Mouse (Mus musculus) adrenal gland, adult 18-20 months (tissue): ENCODE data around the gene Mcoln2. TPM values are rescaled to one million over a fixed set of nuclear protein-coding genes. Genes with fewer than 3 reads are reported as not detected.

Experiments
- DNase-seq, 2 experiments: peaks; one replicate each; pipeline ENCODE4 v3.0.0; 2021 to 2022; ENCODE audit warnings: low spot score in 2 of 2
- long read RNA-seq, 2 experiments: library from polyadenylated mRNA; stranded (forward); transcript quantifications; one replicate each; pipeline ENCODE4 v2.0.0; 2021
- total RNA-seq, 2 experiments: library from RNA; stranded (reverse); gene quantifications; 1 replicate in 1 of 2; 2 replicates in 1 of 2; pipeline ENCODE4 v1.2.3; 2021

Gene Mcoln2
- total RNA-seq = under 1 TPM in 1 of 2 experiments, not detected in 1; 0.35 TPM
- long read RNA-seq, experiment 1 = 0 reads
- long read RNA-seq, experiment 2 = 0 reads

- no peak for DNase-seq
Observed at GRCm38 (mm10) chr3:146149156-146150057, at the start of gene Mcoln2. Gene Mcoln2, plus strand, starts transcription at chr3:146149833.

GRCm38 (mm10) chr3:146099925-146100324 is 49.7 kb upstream of the Mcoln2 start:
- DNase-seq = no peak

GRCm38 (mm10) chr3:146102049-146102448 is 47.6 kb upstream of the Mcoln2 start:
- peak in 1 of 2 experiments; percentile 29 for DNase-seq

GRCm38 (mm10) chr3:146107116-146107849 is 42.4 kb upstream of the Mcoln2 start:
- DNase-seq = peak in 1 of 2 experiments; percentile 13

GRCm38 (mm10) chr3:146107921-146108571 is 41.6 kb upstream of the Mcoln2 start, which contains the start of gene Wdr63:
Gene Wdr63, minus strand, starts transcription at chr3:146108130.
- DNase-seq = peak in 1 of 2 experiments; percentile 14

GRCm38 (mm10) chr3:146108945-146109344 is 40.7 kb upstream of the Mcoln2 start:
- no peak for DNase-seq

GRCm38 (mm10) chr3:146110358-146110757 is 39.3 kb upstream of the Mcoln2 start:
- DNase-seq = no peak

GRCm38 (mm10) chr3:146110916-146111315 is 38.7 kb upstream of the Mcoln2 start:
- no peak for DNase-seq

- DNase-seq = no peak
Observed at GRCm38 (mm10) chr3:146117258-146117996, 32.2 kb upstream of the Mcoln2 start, which contains the start of gene Mcoln3. Gene Mcoln3, plus strand, starts transcription at chr3:146117450.

- no peak for DNase-seq
Observed at GRCm38 (mm10) chr3:146117997-146118457, 31.6 kb upstream of the Mcoln2 start.

- DNase-seq = no peak
Observed at GRCm38 (mm10) chr3:146121310-146122124, 28.1 kb upstream of the Mcoln2 start.

GRCm38 (mm10) chr3:146122125-146122420 is 27.6 kb upstream of the Mcoln2 start:
- no peak for DNase-seq

GRCm38 (mm10) chr3:146122807-146123463 is 26.7 kb upstream of the Mcoln2 start:
- no peak for DNase-seq

GRCm38 (mm10) chr3:146123464-146123825 is 26.2 kb upstream of the Mcoln2 start:
- DNase-seq = no peak

GRCm38 (mm10) chr3:146127205-146127604 is 22.4 kb upstream of the Mcoln2 start:
- no peak for DNase-seq

- DNase-seq = no peak
Observed at GRCm38 (mm10) chr3:146134834-146135233, 14.8 kb upstream of the Mcoln2 start.

GRCm38 (mm10) chr3:146135417-146135816 is 14.2 kb upstream of the Mcoln2 start:
- no peak for DNase-seq

GRCm38 (mm10) chr3:146136422-146136821 is 13.2 kb upstream of the Mcoln2 start:
- DNase-seq = no peak

GRCm38 (mm10) chr3:146140276-146140675 is 9.4 kb upstream of the Mcoln2 start:
- DNase-seq = no peak
